Mouse (Mus musculus) spleen, adult 2 months (tissue): ENCODE measurements around the gene Vwa5b1. TPM values are rescaled to one million over a fixed set of nuclear protein-coding genes. Genes with fewer than 3 reads are reported as not detected.

Source experiments
- DNase-seq, 2 experiments: peaks; one replicate each; pipeline versions ENCODE4 v3.0.0 to v3.0.0-alpha.2; 2012 to 2021; ENCODE audit warnings: low spot score in 2 of 2, low read depth in 1 of 2
- H3K27ac ChIP-seq: fragments of 200-500 bp; 2 replicates; pipeline ENCODE4 v1.5.1; 2012; ENCODE audit warnings: low read length, inconsistent platforms; ENCODE audit not compliant: insufficient read depth
- H3K27me3 ChIP-seq: fragments of 200-500 bp; 2 replicates; pipeline ENCODE4 v1.6.1; 2012; ENCODE audit warnings: mild to moderate bottlenecking, moderate library complexity, low read length, inconsistent platforms; ENCODE audit not compliant: control insufficient read depth, insufficient read depth
- H3K36me3 ChIP-seq: fragments of 200-500 bp; 2 replicates; pipeline ENCODE4 v1.6.1; 2012; ENCODE audit warnings: mild to moderate bottlenecking, low read length, inconsistent platforms; ENCODE audit not compliant: control insufficient read depth, insufficient read depth
- H3K4me1 ChIP-seq: fragments of 200-500 bp; 2 replicates; pipeline ENCODE4 v1.6.1; 2011; ENCODE audit warnings: inconsistent platforms; ENCODE audit not compliant: control insufficient read depth, insufficient read depth, insufficient read length
- H3K4me3 ChIP-seq: fragments of 200-500 bp; 2 replicates; pipeline ENCODE4 v1.5.1; 2011; ENCODE audit warnings: mild to moderate bottlenecking, inconsistent platforms; ENCODE audit not compliant: insufficient read depth, insufficient read length; ENCODE audit errors: extremely low read depth
- CTCF ChIP-seq: fragments of 200-500 bp; IDR thresholded peaks from 2 replicates; pipeline ENCODE4 v1.5.1; 2011; ENCODE audit warnings: mild to moderate bottlenecking, inconsistent platforms; ENCODE audit not compliant: insufficient read depth, insufficient read length, insufficient replicate concordance; ENCODE audit errors: extremely low read depth
- POLR2A ChIP-seq: fragments of 200-500 bp; IDR thresholded peaks from 2 replicates; pipeline ENCODE4 v1.6.1; 2011; ENCODE audit warnings: low read depth, low read length, inconsistent platforms
- WGBS: fragments of 180-500 bp; shearing (Covaris S2); methylation state at CpG from one replicate; pipeline ENCODE4 v1.1.7; 2018; 5-methylcytosine and 5-hydroxymethylcytosine counted together
- polyA plus RNA-seq: library from polyadenylated mRNA; depleted of rRNA; stranded (reverse); fragments of >200 nt; gene quantifications from 2 replicates; pipeline ENCODE4 v1.2.3, GENCODE M21; 2012; rRNA removed

Gene Vwa5b1
- polyA plus RNA-seq: not detected in 2 replicates

GRCm38 (mm10) chr4:138635428-138636145 is at the start of gene Vwa5b1:
Gene Vwa5b1 (minus strand): TSS chr4:138635884.
- 21% methylated on average over 8 of the region's 8 CpGs for WGBS
- Histone ChIP-seq H3K27ac (no peak within 1 kb of the TSS), H3K4me1 (no peaks in the 10 kb centered on the region), H3K36me3 (no peaks in the 10 kb centered on the region), H3K27me3 (no peaks in the 10 kb centered on the region), H3K4me3 (no peak within 1 kb of the TSS)
- no peak for TF ChIP-seq CTCF
- no peak for TF ChIP-seq POLR2A
- no peak for DNase-seq

- no peak for DNase-seq
- no peaks in the 10 kb centered on the region for H3K4me1 ChIP-seq
- 47% methylated on average over 2 of the region's 2 CpGs for WGBS
- H3K4me3 ChIP-seq: no peak overlapping the region
- no peaks in the 10 kb centered on the region for H3K36me3 ChIP-seq
- TF ChIP-seq CTCF (no peak), POLR2A (no peak)
- H3K27me3 ChIP-seq: no peaks in the 10 kb centered on the region
- H3K27ac ChIP-seq: no peak overlapping the region
These were observed 47.1 kb upstream of the Vwa5b1 start for GRCm38 (mm10) chr4:138682760-138683159.

- Histone ChIP-seq H3K27me3 (no peaks in the 10 kb centered on the region), H3K27ac (no peak overlapping the region), H3K4me3 (no peak overlapping the region), H3K36me3 (no peaks in the 10 kb centered on the region), H3K4me1 (no peaks in the 10 kb centered on the region)
- WGBS: 73% methylated on average over 4 of the region's 4 CpGs
- no peak for TF ChIP-seq POLR2A
- TF ChIP-seq CTCF: no peak
- DNase-seq: no peak
These were observed 44.4 kb upstream of the Vwa5b1 start for GRCm38 (mm10) chr4:138680124-138680523.

- 26% methylated on average over 16 of the region's 16 CpGs for WGBS
- no peak for TF ChIP-seq POLR2A
- no peak for TF ChIP-seq CTCF
- no peaks in the 10 kb centered on the region for H3K4me1 ChIP-seq
These were observed 41.9 kb upstream of the Vwa5b1 start for GRCm38 (mm10) chr4:138677579-138677978.

GRCm38 (mm10) chr4:138676480-138676879 is 40.8 kb upstream of the Vwa5b1 start:
- no peaks in the 10 kb centered on the region for H3K36me3 ChIP-seq
- no peak overlapping the region for H3K4me3 ChIP-seq
- no peaks in the 10 kb centered on the region for H3K27me3 ChIP-seq
- H3K27ac ChIP-seq: no peak overlapping the region
- H3K4me1 ChIP-seq: no peaks in the 10 kb centered on the region
- DNase-seq: no peak
- no peak for TF ChIP-seq CTCF
- TF ChIP-seq POLR2A: no peak
- 20% methylated on average over 16 of the region's 16 CpGs for WGBS

More at GRCm38 (mm10) chr4:138677579-138677978, 41.9 kb upstream of the Vwa5b1 start:
- H3K27me3 ChIP-seq: no peaks in the 10 kb centered on the region
- H3K4me3 ChIP-seq: no peak overlapping the region
- DNase-seq: no peak
- H3K36me3 ChIP-seq: no peaks in the 10 kb centered on the region
- H3K27ac ChIP-seq: no peak overlapping the region

- Histone ChIP-seq H3K36me3 (no peaks in the 10 kb centered on the region), H3K27me3 (no peaks in the 10 kb centered on the region)
- 74% methylated on average over 4 of the region's 4 CpGs for WGBS
These were observed 36.5 kb upstream of the Vwa5b1 start for GRCm38 (mm10) chr4:138672160-138672559.

More at GRCm38 (mm10) chr4:138672160-138672559, 36.5 kb upstream of the Vwa5b1 start:
- Histone ChIP-seq H3K4me1 (no peaks in the 10 kb centered on the region), H3K4me3 (no peak overlapping the region), H3K27ac (no peak overlapping the region)
- no peak for DNase-seq
- no peak for TF ChIP-seq POLR2A
- no peak for TF ChIP-seq CTCF
